Mouse (Mus musculus) urinary bladder, postnatal 25 days (tissue): Measurements from ENCODE around the gene Fbxo28.

Experiments
- DNase-seq: peaks from one replicate; pipeline ENCODE4 v3.0.0; 2022; ENCODE audit warnings: low spot score

Gene Fbxo28

GRCm38 (mm10) chr1:182340821-182341781, at the start of gene Fbxo28:
Gene Fbxo28 (minus strand): TSS chr1:182341629.
- DNase-seq, result peak; percentile 81

DNA sequence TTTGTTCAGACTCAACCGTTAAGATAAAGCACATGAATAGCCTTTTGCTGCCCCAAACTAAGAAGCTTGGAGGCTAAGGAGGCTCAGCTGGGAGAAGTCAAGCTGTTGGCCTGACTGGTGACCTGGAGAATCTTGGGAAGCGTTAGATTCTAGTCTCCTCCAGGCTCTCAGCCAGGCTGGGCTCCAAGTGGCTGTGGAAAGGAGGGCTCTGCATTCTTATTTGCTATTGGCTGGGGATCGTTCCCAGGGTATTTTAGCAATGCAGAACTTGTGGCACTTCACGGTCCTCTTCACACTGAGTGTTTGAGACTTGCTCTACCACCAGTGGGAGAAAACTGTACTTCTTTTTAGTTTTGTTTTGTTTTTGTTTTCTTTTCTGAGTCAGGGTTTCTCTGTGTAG, 47.3 kb upstream of the Fbxo28 start:
- DNase-seq, result no peak

DNA sequence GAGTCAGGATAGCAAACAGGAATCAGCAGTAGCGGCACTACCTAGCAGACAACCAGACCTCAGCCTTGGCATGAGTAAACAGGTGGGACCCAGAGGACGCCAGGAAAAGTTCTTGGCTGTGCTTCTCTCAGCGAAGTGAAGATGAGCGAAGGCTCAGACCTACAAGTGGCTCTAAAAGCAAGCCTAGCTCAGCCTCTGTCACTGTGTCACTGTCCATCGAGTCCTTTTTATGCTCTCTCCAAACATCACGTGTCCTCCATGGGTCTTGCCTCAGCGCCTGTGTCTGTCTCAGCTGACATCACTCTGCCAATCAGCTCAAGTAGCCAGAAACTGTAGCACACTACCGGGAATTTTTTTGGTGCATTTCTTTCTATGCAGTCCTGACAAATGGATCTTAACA, 45.0 kb upstream of the Fbxo28 start:
- no peak for DNase-seq

- DNase-seq, result no peak
These were observed 41.7 kb upstream of the Fbxo28 start for GRCm38 (mm10) chr1:182383096-182383495.

DNA sequence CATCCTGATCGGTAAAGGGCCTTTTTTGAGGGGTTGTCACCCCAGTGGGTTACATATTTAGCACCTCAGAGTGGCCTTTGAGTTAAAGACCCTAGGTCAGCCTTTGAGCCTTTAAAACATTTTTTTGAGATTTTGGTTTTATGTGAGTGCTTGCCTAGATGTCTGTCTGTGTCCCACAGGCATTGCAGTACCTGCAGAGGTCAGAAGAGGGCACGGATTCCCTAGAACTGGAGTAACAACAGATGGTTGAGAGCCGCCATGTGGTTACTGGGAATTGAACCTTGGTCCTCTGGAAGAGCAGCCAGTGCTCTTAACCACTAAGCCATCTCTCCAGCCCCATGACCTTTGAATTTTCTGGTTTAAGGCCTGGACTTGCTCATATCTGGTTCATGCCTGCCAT, 39.9 kb upstream of the Fbxo28 start:
- no peak for DNase-seq

GRCm38 (mm10) chr1:182380683-182381082, 39.3 kb upstream of the Fbxo28 start:
- no peak for DNase-seq

DNA sequence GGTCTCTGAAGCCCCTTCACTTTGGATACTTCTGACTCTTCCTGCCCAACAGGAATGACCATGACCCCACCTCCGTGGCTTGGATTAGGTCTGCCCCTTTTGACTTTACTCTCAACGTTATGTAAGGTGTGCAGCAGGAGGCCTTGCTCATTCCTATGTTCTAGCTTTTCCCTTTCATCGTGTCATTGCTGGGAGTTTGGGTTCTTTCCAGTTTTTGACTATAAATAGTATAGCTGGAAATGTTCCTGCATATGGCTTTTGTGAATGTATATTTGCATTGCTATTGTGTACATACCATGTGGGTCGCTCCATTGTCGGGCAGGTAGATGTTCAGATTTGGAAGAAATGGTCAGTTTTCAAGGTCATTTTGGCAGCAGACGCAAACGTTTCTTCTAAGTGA, 37.4 kb upstream of the Fbxo28 start:
- DNase-seq, result no peak

GRCm38 (mm10) chr1:182378205-182378835, 36.9 kb upstream of the Fbxo28 start:
- DNase-seq, result no peak

- no peak for DNase-seq
These were observed 36.1 kb upstream of the Fbxo28 start for GRCm38 (mm10) chr1:182377519-182377918.

DNA sequence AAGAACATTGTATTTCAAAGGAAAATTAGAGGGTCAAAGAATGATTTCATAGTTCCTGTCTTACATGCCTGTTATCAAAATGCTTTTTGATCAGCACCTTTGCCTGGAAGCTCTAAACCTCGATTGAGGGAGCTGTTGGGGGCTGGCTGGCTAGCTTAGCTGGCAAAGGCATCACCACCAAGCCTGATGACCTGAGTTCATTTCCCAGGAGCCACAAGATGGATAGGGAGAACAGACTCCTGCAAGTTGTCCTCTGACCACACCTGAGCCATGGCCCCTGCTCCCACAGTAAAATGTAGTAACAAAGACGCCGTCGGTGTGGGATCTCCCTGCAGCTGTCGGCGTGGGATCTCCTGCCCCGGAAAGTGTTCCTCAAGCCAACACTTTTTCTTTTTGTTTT, 35.4 kb upstream of the Fbxo28 start:
- no peak for DNase-seq

DNA sequence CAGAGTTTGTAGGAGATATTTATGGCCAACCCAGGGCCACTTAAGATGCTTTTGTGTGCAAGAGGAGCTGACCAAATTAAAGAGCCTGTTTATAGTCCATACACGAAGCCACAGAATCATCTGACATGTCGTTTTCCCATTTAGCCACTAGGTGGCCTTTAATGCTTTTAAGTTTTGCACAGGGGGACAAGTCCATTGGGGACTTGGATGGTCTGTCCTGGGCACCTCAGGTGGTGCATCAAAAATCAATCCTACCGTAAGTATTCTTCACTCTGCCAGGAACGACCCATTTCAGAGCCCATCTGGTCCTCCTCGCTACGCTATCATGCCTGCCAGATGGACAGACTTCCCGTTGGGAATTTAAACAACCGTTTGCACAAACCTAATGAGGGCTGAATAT, 34.8 kb upstream of the Fbxo28 start:
- DNase-seq, result no peak

- no peak for DNase-seq
These were observed 30.5 kb upstream of the Fbxo28 start for GRCm38 (mm10) chr1:182371891-182372290.

DNA sequence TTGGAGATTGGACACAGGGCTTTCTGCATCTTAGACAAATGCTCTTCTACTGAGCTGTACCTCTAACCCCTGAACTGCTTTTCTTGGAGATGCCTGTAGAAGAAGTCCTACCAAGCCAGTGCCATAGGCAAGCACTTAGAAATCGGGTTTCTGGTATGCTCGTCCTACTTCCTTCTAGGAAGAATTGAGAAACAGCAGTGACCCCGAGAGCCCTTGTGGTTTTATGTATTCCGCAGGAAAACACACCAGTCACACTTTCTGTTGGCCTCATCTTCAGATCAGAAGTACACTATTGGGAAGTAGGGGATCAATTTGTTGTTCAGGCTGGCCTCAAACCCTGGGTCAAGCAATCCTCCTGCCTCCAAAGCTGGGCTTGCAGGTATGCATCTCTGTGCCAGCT, 28.0 kb upstream of the Fbxo28 start:
- DNase-seq, result no peak

- no peak for DNase-seq
These were observed 27.4 kb upstream of the Fbxo28 start for GRCm38 (mm10) chr1:182368782-182369181.

GRCm38 (mm10) chr1:182368309-182368708, 26.9 kb upstream of the Fbxo28 start:
- DNase-seq, result no peak

DNA sequence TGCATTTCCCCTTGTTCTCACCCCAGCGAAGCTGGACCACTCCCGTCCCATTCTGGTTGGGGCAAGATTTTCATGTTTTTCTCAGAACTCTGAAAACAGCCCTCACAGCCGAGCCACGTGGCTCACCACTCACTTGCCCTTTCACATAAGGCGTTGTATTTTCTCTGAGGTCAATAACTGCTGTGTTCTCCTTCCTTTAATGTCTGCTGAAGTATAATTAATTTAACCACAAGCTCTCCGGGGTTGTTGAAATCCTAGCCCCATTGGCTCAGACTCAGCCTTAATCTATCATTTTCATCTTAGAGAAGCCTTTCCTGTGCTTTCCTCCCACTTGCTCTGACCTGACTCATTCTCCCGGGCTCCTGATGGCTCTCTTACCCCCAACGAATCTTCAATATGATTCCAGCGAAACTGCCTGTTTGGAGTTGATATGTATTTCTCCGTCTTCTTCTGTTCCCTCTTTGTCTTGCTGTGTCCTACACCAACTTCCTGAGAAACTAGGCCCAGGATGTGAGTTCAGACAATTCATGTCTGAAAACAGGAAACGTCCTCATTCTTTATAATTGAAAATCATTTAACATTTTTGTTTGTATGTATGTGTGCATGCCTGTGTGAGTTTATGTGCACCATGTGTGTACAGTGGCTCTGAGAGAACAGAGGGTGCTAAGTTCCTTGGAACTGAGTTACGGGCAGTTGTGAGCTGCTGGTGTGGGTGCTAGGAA, 22.4 kb upstream of the Fbxo28 start:
- DNase-seq, result no peak

DNA sequence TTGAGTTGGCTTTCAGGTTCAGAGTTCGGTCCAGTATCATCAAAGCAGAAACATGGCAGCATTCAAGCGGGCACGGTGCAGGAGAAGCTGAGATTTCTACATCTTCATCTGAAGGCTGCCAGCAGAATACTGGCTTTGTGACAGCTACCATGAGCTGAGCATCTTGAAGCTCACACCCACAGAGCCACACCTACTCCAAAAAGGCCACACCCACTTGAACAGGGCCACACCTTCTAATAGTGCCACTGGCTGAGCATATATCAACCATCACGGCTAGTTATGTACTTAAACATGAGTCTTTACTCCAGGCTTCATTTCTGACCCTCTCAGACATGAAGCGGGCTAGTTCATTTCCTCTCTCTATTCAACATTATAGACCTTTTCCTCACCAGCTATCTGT, 21.3 kb upstream of the Fbxo28 start:
- no peak for DNase-seq

DNA sequence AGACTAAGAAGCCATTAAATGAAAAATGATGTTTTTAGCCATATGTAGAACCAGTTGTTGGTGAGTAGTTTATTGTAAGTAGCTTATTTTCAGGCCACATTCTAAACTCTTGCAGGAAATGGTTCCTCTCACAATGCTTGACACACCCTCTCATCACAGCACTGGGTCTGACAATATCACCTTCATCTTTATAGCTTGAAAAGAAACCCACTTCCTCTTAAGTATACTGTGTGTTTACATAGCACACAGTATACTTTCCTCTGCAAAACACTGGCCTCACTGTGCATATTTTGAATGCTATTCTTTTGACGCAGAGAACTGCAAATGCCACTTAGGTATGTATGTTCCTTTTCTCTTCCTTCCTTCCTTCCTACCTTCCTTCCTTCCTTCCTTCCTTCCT, 16.7 kb upstream of the Fbxo28 start:
- DNase-seq, result no peak

GRCm38 (mm10) chr1:182354504-182355147, 13.2 kb upstream of the Fbxo28 start:
- no peak for DNase-seq

DNA sequence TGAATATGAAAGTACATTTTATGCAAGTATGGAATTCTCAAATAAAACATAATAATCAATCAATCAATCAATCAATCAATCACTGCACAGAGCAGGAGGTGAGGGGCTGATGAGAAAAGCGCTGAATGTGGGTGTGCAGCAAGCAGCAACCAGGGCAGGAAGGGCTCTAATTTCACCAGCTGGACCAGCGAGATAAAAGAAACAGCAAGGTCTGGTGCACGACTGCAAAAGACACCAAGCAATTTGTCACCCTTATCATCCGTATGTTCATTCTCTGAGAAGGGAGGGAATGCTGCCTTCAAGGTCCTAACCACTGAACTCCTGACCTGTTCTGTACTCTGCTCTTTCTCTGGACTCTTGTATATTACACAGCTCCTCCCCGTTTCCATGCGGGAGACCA, 8.1 kb upstream of the Fbxo28 start:
- no peak for DNase-seq

DNA sequence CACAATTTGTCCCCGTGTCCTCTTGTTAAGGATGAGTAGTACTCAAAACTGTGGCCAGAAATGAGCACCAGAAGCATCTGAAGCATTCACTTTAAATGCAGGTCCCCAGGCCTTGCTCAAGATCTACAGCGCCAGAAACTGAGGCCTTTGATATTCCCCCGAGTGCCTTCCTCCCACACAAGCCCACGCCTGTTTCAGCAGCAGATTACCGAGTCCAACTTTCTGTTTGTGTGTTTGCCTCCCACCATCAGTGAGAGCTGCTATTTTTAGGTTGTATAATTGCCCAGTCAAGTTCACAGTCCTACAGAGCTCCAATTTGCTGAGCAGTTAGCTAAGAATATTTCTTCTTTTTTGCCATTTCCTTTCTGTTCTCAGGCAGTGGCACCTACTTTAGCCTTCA, 5.1 kb upstream of the Fbxo28 start:
- DNase-seq, result no peak

DNA sequence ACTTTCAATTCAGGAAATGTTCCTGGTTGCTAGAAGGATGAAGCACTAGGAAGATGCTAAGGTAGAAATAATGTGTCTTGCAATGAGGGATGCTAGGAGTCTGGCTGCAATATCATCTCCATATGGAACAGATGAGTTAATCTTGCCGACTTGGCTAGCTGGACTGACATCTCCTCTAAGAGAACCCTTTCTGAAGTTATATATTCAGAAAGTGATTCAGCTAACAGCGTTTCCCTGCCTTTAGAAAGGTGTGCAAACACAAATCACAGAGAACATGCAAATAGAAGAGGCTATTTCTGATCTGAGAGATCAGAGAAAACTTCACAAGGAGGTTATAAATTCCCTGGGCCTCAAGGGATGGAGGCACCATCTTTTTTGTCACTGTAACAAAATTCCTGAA, 4.4 kb upstream of the Fbxo28 start:
- no peak for DNase-seq
